Mouse (Mus musculus) kidney, embryonic 14.5 days (tissue): ENCODE results near the gene Bhlhe40. TPM values are rescaled to one million over a fixed set of nuclear protein-coding genes. Genes with fewer than 3 reads are reported as not detected.

ENCODE experiments used
- ATAC-seq: fragments of 200-750 bp; cut with Nextera tagmentation; 2 replicates; pipeline ENCODE4 v1.8.0; 2017; ENCODE audit warnings: moderate number of reproducible peaks, mild to moderate bottlenecking, moderate TSS enrichment, moderate library complexity; ENCODE audit not compliant: low FRiP score, low TSS enrichment
- H3K27ac ChIP-seq: fragments of 300-500 bp; sonication (generic); 2 replicates; pipeline ENCODE4 v1.5.1; 2014; ENCODE audit warnings: low read depth, mild to moderate bottlenecking, low read length, moderate library complexity, mixed read lengths
- H3K27me3 ChIP-seq: fragments of 300-500 bp; sonication (generic); 2 replicates; pipeline ENCODE4 v1.6.1; 2014; ENCODE audit warnings: mild to moderate bottlenecking, low read length; ENCODE audit not compliant: control insufficient read depth, insufficient read depth
- H3K36me3 ChIP-seq: fragments of 300-500 bp; sonication (generic); 2 replicates; pipeline ENCODE4 v1.6.1; 2014; ENCODE audit warnings: low read length, mixed read lengths; ENCODE audit not compliant: control insufficient read depth, insufficient read depth
- H3K4me1 ChIP-seq: fragments of 300-500 bp; sonication (generic); 2 replicates; pipeline ENCODE4 v1.6.1; 2014; ENCODE audit warnings: low read length, mixed read lengths; ENCODE audit not compliant: control insufficient read depth, insufficient read depth
- H3K4me2 ChIP-seq: fragments of 300-500 bp; sonication (generic); replicated peaks from 2 replicates; pipeline ENCODE4 v1.6.1; 2014; ENCODE audit warnings: low read depth, mild to moderate bottlenecking, low read length
- H3K4me3 ChIP-seq: fragments of 300-500 bp; sonication (generic); 2 replicates; pipeline ENCODE4 v1.5.1; 2014; ENCODE audit warnings: mild to moderate bottlenecking, low read length
- H3K9ac ChIP-seq: fragments of 300-500 bp; sonication (generic); 2 replicates; pipeline ENCODE4 v1.6.1; 2014; ENCODE audit warnings: low read depth, mild to moderate bottlenecking, low read length, moderate library complexity
- H3K9me3 ChIP-seq: fragments of 300-500 bp; sonication (generic); 2 replicates; pipeline ENCODE4 v1.6.1; 2016; ENCODE audit warnings: low read length; ENCODE audit not compliant: control insufficient read depth
- WGBS: fragments of 180-500 bp; shearing (Covaris S2); extraction: QIAGEN DNeasy Blood & Tissue Kit; methylation state at CpG from one replicate; pipeline ENCODE4 v1.1.7; 2014; 5-methylcytosine and 5-hydroxymethylcytosine counted together
- polyA plus RNA-seq: library from polyadenylated mRNA; unstranded; fragments of >200 nt; fragmentation: Nextera tagmentation; extraction: Ambion mirVana; gene quantifications from 2 replicates; pipeline ENCODE4 v1.2.1, GENCODE M21; 2014

Gene Bhlhe40
- polyA plus RNA-seq, 1 experiment from 2014 or later: 8.1 TPM

- H3K27ac ChIP-seq: no peak overlapping the region
- H3K4me1 ChIP-seq: peaks cover 9% of the 10 kb centered on the region; the same call in 1 of the 2 replicates
- no peaks in the 10 kb centered on the region for H3K36me3 ChIP-seq
- H3K27me3 ChIP-seq: no peaks in the 10 kb centered on the region
- H3K4me3 ChIP-seq: no peak overlapping the region
- H3K4me2 ChIP-seq: no peak overlapping the region
- WGBS: 60% methylated on average over 7 of the region's 7 CpGs
- no peak for ATAC-seq
- no peak overlapping the region for H3K9ac ChIP-seq
- H3K9me3 ChIP-seq: no peaks in the 10 kb centered on the region
These were observed 52.9 kb downstream of the Bhlhe40 start for GRCm38 (mm10) chr6:108713175-108713974.

Other genes with a start within 250 kb of the Bhlhe40 start
- 57.2 and 83.3 TPM in 2 replicates for gene Arl8b, start 122.5 kb downstream of the Bhlhe40 start, polyA plus RNA-seq
- gene Edem1, start 168.0 kb downstream of the Bhlhe40 start, polyA plus RNA-seq: 20.7 and 26.4 TPM in 2 replicates